Mouse (Mus musculus): Measurements from ENCODE around the gene Pnpla1.

GRCm38 (mm10) chr17:28863926-28864325 is 5.7 kb downstream of the Pnpla1 start:
- TF ChIP-seq EP300 (IDR thresholded peaks at IDR 0.05): no peak
- TF ChIP-seq CTCF (IDR thresholded peaks at IDR 0.05): no peak

Measured in lung, postnatal 0 days (tissue).